Mouse (Mus musculus): ENCODE measurements around the gene Rad23a. TPM values are rescaled to one million over a fixed set of nuclear protein-coding genes. Genes with fewer than 3 reads are reported as not detected.
"Not testable (repeated sequence)": the region's sequence is repeated elsewhere in the genome, so short reads cannot be mapped to it uniquely, and the experiment has no call there.

Rad23a gene
- total RNA-seq, 2 experiments from 2014 or later: 21.4 to 41.8 TPM

DNA sequence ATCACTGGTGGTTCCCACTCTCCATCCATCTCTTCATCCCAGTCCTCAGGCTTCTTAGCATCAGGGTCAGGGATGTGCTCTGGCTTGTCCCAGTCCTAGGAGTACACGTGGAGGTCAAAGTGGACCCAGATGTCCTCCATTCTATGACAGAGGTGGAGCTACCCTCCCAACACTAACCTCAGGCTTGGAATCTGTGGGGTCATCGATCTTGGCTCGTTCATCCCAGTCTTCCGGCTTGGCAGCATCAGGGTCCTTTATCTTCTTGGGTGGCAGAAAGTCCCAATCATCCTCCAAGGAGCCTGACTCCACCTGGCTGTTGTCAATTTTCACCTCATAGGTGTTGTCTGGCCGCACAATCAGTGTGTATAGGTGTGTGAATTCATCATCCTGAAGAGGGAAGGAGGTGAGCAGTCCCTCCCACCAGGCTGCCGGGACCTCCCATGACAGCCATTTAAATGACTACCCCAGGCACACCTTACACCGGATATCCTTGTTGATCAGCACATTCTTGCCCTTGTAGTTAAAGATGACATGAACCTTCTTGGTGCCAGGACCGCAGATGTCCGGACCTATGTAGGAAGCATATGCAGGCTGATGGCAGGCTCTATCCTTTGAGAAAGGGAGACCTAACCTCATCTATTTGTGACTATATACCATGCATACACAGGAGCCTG is 4.1 kb upstream of the Rad23a start:
- ATAC-seq (replicated peaks; ENCODE audit: poor library complexity, severe bottlenecking): no peak

DNA sequence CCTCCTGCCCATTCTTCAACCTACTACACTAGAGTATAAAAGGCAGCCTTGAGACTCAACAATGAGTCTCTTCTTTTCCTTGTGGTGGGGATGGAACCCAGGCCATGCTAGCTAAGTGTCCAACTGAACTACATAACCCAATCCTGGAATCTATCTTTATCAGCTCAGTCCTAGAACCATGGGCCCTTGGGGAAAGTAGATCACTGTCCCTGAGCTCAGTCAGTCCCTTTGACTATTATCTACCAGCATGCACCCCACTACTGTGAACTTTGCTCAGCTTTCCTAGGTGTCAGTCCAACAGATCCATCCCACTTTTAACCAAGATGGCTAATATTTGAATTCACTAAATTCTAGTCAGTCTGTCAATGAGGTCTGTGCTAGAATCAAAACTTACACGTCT is 1.0 kb upstream of the Rad23a start:
- ATAC-seq (replicated peaks; ENCODE audit: poor library complexity, severe bottlenecking): no peak

DNA sequence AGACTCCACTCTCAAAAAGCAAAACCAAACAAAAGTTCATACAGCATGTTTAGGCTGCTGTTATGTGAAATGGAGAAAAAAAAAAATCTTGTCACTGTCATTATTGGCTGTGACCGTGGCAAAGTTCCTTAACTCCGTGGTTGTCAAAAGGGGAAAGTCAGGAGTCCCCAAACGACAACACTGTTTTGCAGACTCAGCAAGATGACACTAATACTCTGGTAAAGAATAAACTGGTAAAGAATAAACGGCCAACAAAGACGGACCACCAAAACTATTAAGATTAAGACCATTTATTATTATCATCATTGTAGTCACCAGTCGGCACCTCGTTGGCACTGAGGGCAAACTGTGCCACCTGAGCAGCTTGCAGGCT is 604 bp downstream of the Rad23a start:
- ATAC-seq (replicated peaks; ENCODE audit: poor library complexity, severe bottlenecking): no peak

DNA sequence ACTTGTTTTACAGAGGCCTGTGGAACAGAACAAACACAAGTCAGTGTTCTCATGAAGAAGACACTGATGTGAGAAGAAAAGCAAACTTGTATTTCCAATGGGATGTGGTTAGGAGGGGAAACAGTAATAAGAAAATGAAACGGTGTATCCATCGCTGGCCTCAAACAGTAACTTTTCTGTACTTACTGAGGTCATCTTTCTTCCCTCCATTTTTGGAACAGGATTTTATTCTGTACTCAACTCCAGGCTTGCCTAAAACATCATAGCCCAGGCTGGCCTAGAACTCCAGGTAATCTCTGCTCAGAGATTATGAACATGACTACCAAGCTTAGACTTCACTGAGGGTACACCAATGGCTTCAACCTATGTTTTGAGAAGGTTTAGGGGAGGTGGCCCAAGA is 1.1 kb downstream of the Rad23a start:
- ATAC-seq (replicated peaks; ENCODE audit: poor library complexity, severe bottlenecking): no peak

DNA sequence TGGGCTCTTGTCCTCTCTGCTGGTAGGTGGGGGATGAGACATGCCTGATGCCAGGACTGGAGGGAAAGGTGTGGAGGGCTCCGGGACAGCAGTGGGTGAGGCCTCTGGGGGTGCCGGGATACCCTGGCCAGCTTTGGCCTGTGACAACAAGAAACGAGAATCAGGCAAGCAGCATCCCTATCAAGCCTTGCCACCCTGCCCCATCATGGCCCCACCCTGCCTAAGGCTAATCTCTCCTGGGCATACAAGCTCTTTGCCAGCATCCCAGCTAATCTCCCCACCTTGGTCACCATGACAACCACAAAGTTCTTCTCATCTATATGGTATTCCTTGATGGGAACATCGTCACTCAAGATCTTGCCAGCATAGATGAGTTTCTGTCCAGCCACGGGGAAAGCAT is 2.0 kb downstream of the Rad23a start:
- no peak for ATAC-seq (replicated peaks; ENCODE audit: poor library complexity, severe bottlenecking)

DNA sequence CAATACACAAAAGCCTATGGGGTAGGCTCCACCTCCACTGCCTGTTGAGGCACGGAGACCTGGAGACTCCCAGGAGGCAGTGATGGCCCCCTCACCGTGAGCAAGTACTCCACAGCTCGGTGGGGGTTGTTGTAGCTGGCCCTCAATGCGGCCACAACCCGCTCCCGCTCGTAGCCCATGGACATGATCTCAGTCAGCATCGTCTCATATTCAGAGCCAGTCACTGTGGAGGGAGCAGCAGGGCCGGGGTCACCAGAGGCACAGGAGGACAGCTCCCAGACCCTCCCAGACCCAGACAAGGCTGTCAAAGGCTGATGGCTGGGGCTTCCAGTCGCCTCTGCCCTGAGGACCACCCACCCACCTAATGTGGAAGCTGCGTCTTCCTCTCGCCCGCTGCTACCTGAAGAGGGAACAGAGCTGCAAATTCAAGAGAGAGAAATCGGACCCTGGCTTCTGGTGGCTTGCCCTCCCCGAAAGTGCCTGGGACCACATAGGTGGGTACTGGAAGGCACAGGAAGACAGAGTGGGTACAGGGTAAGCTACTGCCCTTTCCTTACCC is 2.5 kb downstream of the Rad23a start:
- ATAC-seq (replicated peaks; ENCODE audit: poor library complexity, severe bottlenecking): no peak

DNA sequence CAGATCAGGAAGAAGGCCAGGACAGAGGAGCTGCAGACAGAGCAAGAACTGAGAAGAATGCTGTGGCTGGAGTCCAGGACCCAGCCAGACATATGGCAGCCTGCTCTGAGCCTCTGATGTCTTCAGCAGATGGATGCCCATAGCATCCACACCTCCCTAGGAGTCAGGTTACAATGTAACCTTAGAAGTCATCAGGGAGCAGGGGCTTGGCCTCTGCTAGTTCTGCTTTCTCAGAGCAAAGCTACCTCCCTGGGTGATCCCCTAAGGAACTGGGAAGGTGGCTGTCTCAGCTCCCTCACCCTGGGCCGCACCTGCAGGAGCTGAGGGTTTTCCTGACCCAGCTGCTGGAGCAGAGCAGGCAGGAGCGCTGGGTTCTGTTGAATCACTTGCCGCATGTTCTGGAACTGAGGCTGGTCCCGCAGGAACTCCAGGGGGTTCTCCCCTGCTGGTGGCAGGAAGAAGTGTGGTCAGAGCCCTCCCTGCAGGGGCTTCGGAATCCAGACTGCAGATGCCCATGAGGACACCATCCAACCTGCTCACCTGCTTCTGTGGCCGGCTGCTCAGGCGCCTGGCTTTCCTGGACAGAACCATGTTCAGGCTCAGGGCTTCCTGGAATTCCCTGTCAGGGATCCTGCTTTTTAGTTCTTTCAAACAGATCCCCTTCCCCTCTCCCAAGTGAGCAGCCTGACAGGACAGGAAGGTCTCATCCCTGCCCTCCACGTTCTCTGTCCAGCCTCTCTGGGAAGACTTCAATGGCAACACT is 3.1 kb downstream of the Rad23a start:
- no peak for ATAC-seq (replicated peaks; ENCODE audit: poor library complexity, severe bottlenecking)

DNA sequence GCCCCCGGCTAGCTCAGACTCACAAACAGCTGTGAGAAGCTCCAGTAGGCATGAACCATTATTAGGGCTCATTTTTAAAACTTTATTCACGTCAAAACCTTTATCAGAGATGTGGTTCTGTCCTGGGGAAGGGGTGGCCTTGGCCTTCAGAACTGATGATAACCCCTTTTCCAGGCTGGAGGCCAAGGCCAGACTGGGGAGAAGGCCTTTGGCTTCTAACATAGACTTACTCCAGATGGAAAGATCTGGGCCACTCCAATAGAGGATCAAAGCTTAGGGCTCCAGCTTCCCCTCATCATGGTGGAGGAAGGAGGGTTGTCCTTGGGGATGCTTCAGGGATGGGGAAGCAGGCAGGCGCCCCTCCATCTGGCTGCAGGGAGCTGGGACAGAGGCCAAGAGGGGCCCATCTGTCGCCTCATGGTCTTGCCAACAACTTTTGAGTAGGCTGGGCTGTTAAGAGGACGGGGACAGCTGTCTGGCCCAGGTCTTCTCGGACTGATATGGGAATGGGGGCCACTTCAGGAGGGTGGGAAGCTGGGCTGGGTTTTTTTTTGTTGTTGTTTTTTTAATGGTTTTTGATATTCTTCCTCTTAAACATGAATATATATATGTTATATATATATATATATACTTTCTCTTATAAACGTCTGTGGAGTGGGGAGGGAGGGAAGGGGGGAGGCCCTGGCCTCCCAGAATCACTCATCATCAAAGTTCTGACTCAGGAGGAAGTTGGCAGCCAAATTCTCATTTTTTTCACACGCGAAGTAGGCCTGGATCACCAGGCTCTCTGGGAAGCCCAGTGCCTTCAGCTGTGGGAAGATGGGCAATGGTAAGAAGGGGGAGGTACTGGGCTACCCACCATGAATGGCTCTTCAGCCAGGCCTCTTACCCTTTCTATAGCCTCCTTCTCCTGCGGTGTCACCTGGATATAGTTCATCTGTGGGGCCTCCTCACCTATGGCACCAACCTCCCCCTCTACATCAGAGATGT is 5.3 kb downstream of the Rad23a start:
- ATAC-seq (replicated peaks; ENCODE audit: poor library complexity, severe bottlenecking): no peak

DNA sequence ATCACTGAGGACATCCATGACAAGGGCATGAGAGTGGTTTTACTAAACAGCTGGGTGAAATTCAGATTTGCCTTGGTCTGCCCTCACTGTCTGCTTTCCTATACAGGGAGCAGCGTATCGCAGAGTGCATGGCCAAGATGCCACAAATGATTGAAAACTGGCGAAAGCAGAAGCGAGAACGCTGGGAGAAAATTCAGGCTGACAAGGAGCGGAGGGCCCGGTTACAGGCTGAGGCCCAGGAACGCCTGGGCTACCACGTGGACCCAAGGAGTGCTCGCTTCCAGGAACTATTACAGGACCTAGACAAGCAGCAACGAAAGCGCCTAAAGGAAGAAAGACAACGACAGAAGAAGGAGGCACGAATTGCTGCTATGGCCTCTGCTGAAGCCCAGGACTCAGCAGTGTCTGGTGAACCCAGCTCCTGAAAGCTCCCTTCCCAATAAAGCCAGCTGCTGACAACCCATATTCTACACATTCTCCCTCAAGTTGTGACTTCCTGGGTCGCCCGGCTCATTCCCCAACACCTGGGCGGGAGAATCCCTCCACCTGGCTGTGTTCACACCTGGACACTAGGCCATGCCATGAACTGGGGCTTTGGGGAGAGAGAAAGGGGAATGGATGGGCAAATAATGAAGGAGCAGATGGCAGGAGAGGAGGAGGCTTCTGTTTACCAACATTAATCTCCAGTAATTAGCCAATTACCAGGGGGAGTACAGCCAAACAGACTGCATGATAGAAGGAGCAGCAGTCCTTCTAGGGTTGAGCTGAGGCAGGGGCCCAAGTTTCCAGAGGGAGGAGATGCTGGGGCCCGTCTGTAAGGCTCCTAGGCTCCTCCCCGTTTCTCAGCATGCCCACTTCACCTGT is 6.2 kb downstream of the Rad23a start:
- no peak for ATAC-seq (replicated peaks; ENCODE audit: poor library complexity, severe bottlenecking)

DNA sequence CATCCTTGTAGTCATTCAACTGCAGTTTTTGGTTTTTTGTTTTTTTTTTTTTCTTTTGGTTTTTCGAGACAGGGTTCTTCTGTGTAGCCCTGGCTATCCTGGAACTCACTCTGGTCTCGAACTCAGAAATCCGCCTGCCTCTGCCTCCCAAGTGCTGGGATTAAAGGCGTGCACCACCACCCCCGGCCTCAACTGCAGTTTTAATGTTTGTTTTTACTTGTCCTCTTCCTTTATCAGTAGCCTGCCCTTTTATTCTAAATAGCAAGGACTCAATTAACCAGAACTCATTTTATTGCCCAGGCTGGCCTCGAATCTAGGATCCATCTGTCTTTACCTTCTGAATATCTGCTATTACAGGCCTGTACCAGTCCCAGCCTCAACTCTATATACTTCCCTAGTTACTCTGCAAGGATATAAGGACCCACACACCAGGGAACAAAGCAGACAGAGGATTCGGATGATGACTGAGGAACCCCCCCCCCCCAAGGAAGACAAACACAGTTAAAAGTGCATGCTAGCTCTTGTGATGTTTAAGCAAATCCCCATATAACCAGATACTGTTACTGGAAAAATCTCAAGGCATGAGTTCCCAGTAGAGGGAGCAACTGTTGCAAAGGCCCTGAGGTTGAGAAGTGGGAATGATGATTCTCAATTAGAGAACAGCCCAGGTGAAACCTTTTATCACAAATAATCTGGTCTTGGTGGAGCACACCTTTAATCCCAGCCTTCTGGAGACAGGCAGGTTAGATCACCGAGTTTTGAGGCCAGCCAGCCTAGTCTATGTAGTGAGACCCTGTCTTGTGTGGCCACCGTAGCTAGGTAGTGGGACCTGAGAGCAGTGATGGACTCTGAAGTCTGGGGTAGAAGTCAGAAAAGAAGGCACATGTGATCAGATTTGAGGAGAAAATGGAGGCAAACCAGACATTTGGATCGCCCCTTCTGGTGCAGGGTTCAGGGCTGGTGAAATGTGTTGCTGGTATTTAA is 7.4 kb downstream of the Rad23a start:
- ATAC-seq (replicated peaks; ENCODE audit: poor library complexity, severe bottlenecking): no peak

DNA sequence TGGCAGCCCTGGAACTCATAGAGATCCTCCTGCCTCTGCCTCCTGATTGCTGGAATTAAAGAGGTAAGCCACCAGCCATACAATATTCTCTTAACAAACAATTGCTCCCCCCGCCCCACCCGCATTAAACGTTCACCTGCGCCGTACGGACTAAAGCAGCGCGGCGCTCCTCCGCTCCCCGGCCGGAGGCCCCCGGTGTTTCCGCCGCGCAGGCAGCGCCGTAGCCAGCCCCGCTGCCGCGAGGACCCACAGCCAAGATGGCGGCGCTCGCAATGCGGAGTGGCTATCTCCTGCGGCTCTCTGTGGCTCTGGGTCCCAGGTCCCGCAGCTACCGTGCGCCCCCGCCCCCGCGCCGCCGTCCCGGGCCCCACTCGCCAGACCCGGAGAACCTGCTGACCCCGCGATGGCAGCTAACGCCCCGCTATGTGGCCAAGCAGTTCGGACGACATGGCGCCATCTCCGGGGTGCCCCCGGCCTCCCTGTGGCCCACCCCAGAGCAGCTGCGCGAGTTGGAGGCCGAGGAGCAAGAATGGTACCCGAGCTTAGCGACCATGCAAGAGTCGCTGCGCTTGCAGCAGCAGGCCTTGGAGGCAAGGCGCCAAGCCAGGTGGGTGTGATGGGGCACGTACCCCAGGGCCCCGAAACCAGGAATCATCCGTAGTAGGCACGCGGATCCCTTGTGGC is 8.3 kb downstream of the Rad23a start:
- ATAC-seq (replicated peaks; ENCODE audit: poor library complexity, severe bottlenecking): peak; percentile 86

DNA sequence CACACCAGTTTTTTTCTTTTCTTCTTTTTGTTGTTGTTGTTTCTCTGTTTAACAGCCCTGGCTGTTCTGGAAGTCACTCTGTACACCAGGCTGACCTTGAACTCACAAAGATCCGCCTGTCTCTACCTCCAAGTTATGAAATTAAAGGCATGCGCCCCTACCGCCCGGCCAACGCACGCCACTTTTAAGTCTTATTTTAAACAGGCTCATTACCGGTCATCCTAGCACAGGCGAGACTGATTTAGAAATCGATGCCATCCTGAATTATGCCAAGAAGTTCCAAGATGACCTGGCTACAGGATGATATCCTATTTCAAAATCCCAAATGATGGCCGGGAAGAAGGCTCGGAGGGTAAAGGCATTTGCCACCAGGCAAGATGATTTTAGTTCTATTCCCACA is 9.0 kb downstream of the Rad23a start, which contains the start of gene Gadd45gip1:
Gene Gadd45gip1 (plus strand): TSS at position 33 of the 400 bp plus-strand sequence.
- peak; percentile 56 for ATAC-seq (replicated peaks; ENCODE audit: poor library complexity, severe bottlenecking)

DNA sequence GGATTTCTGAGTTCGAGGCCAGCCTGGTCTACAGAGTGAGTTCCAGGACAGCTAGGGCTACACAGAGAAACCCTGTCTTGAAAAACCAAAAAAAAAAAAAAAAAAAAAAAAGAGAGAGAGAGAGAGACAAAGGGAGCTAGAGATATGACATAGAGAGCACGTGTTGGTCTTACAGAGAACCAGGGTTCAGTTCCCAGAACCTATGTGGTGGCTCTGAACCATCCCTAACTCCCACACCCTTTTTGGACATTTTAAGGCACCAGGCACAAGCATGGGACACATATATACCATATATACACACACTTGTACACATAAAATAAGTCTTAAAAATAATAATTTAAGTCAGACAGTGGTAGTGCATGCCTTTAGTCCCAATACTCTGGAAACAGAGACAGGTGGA is 13.9 kb downstream of the Rad23a start:
- not testable (repeated sequence) for ATAC-seq (replicated peaks; ENCODE audit: poor library complexity, severe bottlenecking)

DNA sequence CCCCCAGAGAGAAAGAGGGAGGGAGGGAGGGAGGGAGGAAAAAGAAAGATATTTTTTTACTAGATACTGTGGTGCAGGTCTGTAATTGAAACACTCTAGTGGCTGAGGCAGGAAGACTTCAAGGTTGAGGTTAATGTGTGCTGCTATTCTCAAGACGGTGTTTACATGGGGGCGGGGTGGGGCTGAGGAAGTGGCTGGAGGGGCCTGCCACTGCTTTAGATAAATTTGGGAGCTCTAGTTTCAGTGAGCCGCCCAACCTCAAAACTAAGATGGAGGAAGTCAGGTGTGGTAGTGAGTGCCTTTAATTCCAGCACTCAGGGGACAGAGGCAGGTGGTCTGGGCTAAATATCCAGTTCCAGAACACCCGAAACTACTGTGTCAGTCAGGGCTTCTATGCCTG is 14.8 kb downstream of the Rad23a start:
- no peak for ATAC-seq (replicated peaks; ENCODE audit: poor library complexity, severe bottlenecking)

DNA sequence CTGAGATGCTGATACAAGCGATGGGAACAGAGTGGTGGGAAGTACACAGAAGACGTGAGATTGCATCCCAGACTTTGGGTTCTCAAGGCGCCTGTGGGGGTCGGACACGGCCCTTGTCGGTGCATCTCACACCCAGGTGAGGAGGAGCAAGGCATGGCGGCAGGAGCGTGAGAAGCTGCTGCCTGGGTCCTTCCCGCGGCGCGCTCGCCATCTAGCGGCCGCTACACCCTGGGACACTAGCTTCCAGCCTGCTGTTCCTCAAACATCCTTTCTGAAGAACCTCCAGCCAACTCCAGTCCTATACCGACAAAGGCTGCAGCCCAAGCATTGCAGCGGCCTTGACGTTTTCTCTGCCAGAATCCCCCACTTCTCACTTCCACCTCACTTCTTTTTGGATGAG is 16.8 kb downstream of the Rad23a start:
- ATAC-seq (replicated peaks; ENCODE audit: poor library complexity, severe bottlenecking): peak; percentile 95

DNA sequence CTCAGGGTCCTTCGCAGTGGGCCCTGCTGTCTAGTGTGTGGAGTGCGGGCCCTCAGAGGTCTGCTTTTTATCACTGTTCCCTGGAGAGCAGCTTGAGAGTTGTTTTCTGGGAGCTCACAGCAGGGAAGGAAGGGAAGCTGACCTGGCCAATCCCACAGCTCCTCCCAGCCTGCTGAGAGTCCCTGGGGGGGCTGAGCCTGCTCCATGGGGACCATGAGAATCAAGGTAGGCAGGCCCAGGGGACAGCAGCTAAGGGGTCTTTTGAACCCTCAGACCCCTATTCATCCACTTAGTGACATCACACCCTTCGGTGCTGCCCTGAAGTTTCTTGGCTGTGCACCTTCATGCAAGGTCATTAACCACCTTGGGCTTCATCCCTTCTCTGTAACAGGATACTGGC is 17.7 kb downstream of the Rad23a start, which contains the start of gene Dand5:
Gene Dand5 (minus strand): TSS at position 101 of the 400 bp plus-strand sequence.
- ATAC-seq (replicated peaks; ENCODE audit: poor library complexity, severe bottlenecking): no peak

DNA sequence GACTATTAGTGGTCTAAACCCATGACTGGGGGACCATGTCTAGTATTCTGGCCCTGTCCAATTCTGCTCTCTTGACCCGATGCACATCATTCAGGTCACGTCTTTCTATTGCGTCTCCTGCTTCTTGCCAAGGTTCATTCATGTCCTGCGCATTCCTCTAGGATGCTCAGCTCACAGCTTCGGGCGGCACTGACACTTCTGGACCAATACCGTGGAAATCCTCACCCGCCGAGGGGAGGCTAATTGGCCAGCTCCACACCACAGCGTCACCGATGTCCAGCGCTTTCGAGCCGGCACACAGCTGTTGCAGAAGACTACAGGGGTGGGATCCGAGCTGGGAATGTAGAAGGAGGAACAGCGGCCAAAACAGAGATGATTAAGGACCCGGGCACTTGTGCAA is 24.3 kb downstream of the Rad23a start:
- no peak for ATAC-seq (replicated peaks; ENCODE audit: poor library complexity, severe bottlenecking)

DNA sequence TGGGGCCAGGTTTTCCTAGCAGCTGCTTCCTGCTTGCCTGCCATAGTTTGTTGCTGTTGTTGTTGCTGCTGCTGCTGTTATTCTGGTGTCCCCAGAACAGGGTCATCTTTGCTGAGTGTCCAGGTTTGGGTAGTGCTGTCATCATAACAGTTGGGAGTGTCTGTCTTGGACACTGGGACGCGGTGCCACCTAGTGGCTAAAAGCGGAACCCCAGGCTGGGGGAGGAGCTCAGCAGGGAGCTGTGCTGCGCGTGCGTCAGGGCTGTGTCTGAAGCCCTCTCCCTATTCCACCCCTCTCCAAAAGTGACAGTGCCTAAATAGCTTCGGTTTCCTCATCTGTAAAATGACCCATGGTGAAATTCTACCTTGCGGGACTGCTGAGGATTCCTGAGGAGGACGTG is 24.9 kb downstream of the Rad23a start:
- ATAC-seq (replicated peaks; ENCODE audit: poor library complexity, severe bottlenecking): peak; percentile 85

All from granulocyte monocyte progenitor cell, adult 5-6 weeks (primary cell).